Mouse (Mus musculus): Measurements from ENCODE around the gene Pigo. TPM values are rescaled to one million over a fixed set of nuclear protein-coding genes. Genes with fewer than 3 reads are reported as not detected.

Pigo gene
- polyA plus RNA-seq, 1 experiment, result 23.6 TPM

DNA sequence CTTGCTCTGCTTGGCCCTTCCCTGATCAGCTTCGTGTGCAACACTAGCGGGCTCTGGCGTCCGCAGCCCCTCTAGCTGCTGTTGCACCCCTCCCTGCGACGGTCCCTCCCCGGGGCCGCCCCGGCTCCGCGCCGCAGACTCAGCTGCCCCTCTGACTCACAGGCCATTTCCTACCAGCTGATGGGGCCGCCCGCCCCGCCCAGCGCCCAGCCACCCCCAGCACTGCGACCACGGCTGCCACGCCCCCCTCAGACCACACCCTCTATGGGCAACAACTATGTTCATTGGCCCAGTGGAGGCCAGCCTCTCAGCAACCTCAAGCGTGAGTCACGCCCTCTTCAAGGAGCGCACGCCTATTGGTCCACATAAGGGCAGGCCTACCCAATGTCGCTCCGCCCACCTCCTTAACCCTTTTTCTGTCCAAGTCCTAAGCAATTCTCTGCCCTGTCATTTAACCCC, 14.5 kb upstream of the Pigo start:
- Histone ChIP-seq H3K4me1 (ENCODE audit: control insufficient read depth, insufficient read depth, low read length) (peaks cover 4% of the 10 kb centered on the region), H3K27ac (ENCODE audit: control insufficient read depth, insufficient read depth, low read depth, low read length, poor library complexity) (peak overlapping the region; percentile 79), H3K4me3 (replicated peaks; ENCODE audit: control insufficient read depth, low read depth, low read length) (peak overlapping the region; percentile 72)
- peak; percentile 91; the same call in 1 of the 2 replicates for TF ChIP-seq POLR2A (IDR thresholded peaks at IDR 0.05; ENCODE audit: borderline replicate concordance, control insufficient read depth, low read depth, low read length)
- TF ChIP-seq CTCF (IDR thresholded peaks at IDR 0.05; ENCODE audit: control insufficient read depth, insufficient read depth, low read length), result no peak
- under 1% methylated on average over 25 of the region's 25 CpGs for WGBS

- 11% methylated on average over 11 of the region's 11 CpGs for WGBS
- TF ChIP-seq POLR2A (IDR thresholded peaks at IDR 0.05; ENCODE audit: borderline replicate concordance, control insufficient read depth, low read depth, low read length) (no peak), CTCF (IDR thresholded peaks at IDR 0.05; ENCODE audit: control insufficient read depth, insufficient read depth, low read length) (no peak)
- H3K4me3 ChIP-seq (replicated peaks; ENCODE audit: control insufficient read depth, low read depth, low read length), result peak overlapping the region; percentile 72
- peak overlapping the region; percentile 79 for H3K27ac ChIP-seq (ENCODE audit: control insufficient read depth, insufficient read depth, low read depth, low read length, poor library complexity)
- H3K4me1 ChIP-seq (ENCODE audit: control insufficient read depth, insufficient read depth, low read length), result peaks cover 4% of the 10 kb centered on the region
Measured at GRCm38 (mm10) chr4:43039609-43040008, 14.0 kb upstream of the Pigo start.

DNA sequence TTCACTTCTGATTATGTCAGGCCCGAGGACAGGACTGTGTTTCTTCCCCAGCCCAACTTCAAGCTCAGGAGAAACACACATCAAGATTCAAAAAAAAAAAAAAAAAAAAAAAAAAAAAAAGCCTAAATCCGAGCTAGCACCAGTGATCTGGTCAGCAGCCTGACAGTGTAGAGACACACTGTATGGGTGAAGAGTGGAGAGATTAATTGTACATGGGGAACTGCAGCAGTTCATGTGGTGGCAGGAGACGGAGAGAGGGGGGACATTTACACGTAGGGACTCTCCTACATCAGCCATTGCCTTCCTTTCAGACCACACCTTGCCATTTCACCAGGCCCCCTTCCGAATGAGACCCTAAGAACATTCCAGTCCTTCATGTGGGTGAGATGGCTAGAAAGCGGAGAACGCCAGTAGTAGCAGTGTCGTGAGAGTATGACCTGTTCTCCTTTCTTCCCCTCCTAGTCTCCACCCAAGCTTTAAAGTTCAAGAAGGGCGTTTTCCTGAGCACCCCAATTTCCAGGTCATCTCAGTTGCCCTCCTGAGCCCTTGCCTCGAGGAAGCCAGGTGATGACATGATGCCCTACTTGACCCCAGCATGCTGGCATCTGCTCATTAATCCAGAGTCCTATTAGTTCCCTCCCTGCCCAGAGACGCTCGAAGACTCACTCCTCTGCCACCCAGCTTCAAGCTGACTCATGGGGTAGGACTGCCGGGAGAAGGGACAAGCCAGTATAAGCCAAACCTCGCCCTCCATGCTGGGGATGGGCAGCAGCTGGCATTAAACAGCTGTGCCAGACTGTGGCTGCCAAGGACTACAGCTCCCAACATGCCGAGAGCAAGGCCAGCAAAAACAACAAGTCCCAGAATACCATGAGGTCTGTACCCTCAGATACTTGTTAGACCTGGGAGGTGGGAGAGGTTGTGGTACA, 13.2 kb upstream of the Pigo start:
- H3K4me1 ChIP-seq (ENCODE audit: control insufficient read depth, insufficient read depth, low read length), result peaks cover 4% of the 10 kb centered on the region
- WGBS, result 57% methylated on average over 15 of the region's 15 CpGs
- peak overlapping the region; percentile 79 for H3K27ac ChIP-seq (ENCODE audit: control insufficient read depth, insufficient read depth, low read depth, low read length, poor library complexity)
- peak overlapping the region; percentile 72 for H3K4me3 ChIP-seq (replicated peaks; ENCODE audit: control insufficient read depth, low read depth, low read length)
- TF ChIP-seq CTCF (IDR thresholded peaks at IDR 0.05; ENCODE audit: control insufficient read depth, insufficient read depth, low read length), result no peak
- peak; percentile 7; the same call in 1 of the 2 replicates for TF ChIP-seq POLR2A (IDR thresholded peaks at IDR 0.05; ENCODE audit: borderline replicate concordance, control insufficient read depth, low read depth, low read length)

DNA sequence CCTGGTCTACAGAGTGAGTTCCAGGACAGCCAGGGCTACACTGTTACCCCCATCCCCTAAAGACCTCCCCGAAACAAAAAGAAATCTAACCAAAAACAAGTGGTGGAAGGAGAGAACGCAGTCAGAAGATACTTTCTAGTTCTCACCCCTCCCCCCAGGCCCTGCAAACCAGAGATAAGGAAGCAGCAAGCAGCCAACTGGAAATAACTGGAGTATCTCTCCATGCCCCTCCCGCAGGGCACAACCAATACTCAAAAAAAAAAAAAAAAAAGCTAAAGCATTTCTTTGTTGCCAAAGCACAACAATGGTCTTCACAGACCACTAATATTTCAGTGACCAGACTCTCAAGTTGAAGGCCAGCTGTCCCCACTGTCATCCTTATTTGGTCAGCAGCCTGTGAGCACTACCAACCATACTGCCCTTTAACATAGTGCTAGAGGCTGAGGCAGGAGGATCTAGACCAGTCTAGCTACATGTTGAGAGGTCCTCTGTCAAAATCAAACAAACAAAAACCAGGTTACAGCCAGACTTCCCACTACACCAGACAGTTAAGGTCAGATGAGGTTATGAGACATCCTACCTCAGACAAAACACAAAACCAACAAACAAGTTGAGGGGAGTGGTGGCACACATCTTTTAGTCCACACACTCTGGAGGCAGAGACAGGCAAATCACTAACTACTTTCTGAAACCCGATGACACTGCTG, 12.4 kb upstream of the Pigo start:
- peaks cover 4% of the 10 kb centered on the region for H3K4me1 ChIP-seq (ENCODE audit: control insufficient read depth, insufficient read depth, low read length)

DNA sequence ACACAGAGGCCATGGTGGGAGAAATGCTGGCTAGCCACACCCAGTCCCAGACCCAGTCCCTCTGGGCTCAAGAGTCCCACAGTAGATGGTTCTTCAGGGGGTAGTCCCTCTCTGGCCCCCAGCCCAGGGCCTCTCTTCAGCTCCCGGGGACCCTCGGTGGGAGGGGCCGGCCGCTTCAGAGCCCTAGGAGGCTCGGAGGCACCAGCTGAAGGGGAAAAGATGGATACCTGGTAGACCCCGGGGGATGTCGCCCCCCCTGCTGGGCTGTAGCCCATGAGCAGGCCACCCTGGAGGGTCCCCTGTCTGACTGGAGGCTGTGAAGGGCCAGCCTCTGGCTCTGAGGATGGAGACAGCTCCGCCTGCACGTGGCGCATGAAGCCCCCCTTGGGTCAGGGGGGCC, 10.7 kb upstream of the Pigo start:
- H3K4me3 ChIP-seq (replicated peaks; ENCODE audit: control insufficient read depth, low read depth, low read length), result no peak overlapping the region
- 90% methylated on average over 10 of the region's 10 CpGs for WGBS
- TF ChIP-seq CTCF (IDR thresholded peaks at IDR 0.05; ENCODE audit: control insufficient read depth, insufficient read depth, low read length), result no peak
- TF ChIP-seq POLR2A (IDR thresholded peaks at IDR 0.05; ENCODE audit: borderline replicate concordance, control insufficient read depth, low read depth, low read length), result no peak
- H3K4me1 ChIP-seq (ENCODE audit: control insufficient read depth, insufficient read depth, low read length), result peaks cover 5% of the 10 kb centered on the region
- no peak overlapping the region for H3K27ac ChIP-seq (ENCODE audit: control insufficient read depth, insufficient read depth, low read depth, low read length, poor library complexity)

More for the DNA sequence above, 12.4 kb upstream of the Pigo start:
- TF ChIP-seq POLR2A (IDR thresholded peaks at IDR 0.05; ENCODE audit: borderline replicate concordance, control insufficient read depth, low read depth, low read length) (no peak), CTCF (IDR thresholded peaks at IDR 0.05; ENCODE audit: control insufficient read depth, insufficient read depth, low read length) (no peak)
- peak overlapping the region; percentile 50 for H3K4me3 ChIP-seq (replicated peaks; ENCODE audit: control insufficient read depth, low read depth, low read length)
- H3K27ac ChIP-seq (ENCODE audit: control insufficient read depth, insufficient read depth, low read depth, low read length, poor library complexity), result peak overlapping the region; percentile 79
- WGBS, result 25% methylated on average over 4 of the region's 4 CpGs

DNA sequence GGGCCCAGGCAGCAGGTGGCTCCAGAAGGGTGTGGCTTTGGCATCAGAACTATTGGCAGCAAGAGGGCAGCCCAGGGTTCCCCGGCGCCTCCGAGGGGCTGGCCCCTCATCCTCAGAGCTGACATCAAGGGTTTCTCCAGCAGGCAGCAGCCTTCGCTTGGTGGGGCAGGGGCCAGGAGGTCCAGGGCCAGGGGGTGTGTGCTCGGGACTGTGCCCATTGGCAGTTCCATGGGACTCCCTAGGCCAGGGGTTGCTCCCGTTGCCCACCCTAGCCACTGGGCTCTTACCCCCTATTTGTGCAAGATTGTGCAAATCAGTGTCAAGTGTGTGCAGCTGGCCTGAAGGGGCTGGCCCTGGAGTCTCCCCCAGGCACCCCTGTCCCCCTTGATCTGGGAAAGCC, 10.2 kb upstream of the Pigo start:
- WGBS, result 73% methylated on average over 6 of the region's 6 CpGs
- no peak overlapping the region for H3K27ac ChIP-seq (ENCODE audit: control insufficient read depth, insufficient read depth, low read depth, low read length, poor library complexity)
- no peak overlapping the region for H3K4me3 ChIP-seq (replicated peaks; ENCODE audit: control insufficient read depth, low read depth, low read length)
- TF ChIP-seq POLR2A (IDR thresholded peaks at IDR 0.05; ENCODE audit: borderline replicate concordance, control insufficient read depth, low read depth, low read length) (no peak), CTCF (IDR thresholded peaks at IDR 0.05; ENCODE audit: control insufficient read depth, insufficient read depth, low read length) (no peak)
- peaks cover 5% of the 10 kb centered on the region for H3K4me1 ChIP-seq (ENCODE audit: control insufficient read depth, insufficient read depth, low read length)

GRCm38 (mm10) chr4:43033481-43033880, 7.9 kb upstream of the Pigo start:
- H3K4me3 ChIP-seq (replicated peaks; ENCODE audit: control insufficient read depth, low read depth, low read length), result no peak overlapping the region
- TF ChIP-seq CTCF (IDR thresholded peaks at IDR 0.05; ENCODE audit: control insufficient read depth, insufficient read depth, low read length) (no peak), POLR2A (IDR thresholded peaks at IDR 0.05; ENCODE audit: borderline replicate concordance, control insufficient read depth, low read depth, low read length) (no peak)
- 90% methylated on average over 14 of the region's 14 CpGs for WGBS
- H3K27ac ChIP-seq (ENCODE audit: control insufficient read depth, insufficient read depth, low read depth, low read length, poor library complexity), result no peak overlapping the region
- peaks cover 4% of the 10 kb centered on the region for H3K4me1 ChIP-seq (ENCODE audit: control insufficient read depth, insufficient read depth, low read length)

- 96% methylated on average over 1 of the region's 1 CpGs for WGBS
- Histone ChIP-seq H3K4me3 (replicated peaks; ENCODE audit: control insufficient read depth, low read depth, low read length) (no peak overlapping the region), H3K4me1 (ENCODE audit: control insufficient read depth, insufficient read depth, low read length) (peaks cover 4% of the 10 kb centered on the region), H3K27ac (ENCODE audit: control insufficient read depth, insufficient read depth, low read depth, low read length, poor library complexity) (no peak overlapping the region)
- TF ChIP-seq POLR2A (IDR thresholded peaks at IDR 0.05; ENCODE audit: borderline replicate concordance, control insufficient read depth, low read depth, low read length), result no peak
Measured at GRCm38 (mm10) chr4:43032501-43032900, 6.9 kb upstream of the Pigo start.
